In the genomic region with DNA sequence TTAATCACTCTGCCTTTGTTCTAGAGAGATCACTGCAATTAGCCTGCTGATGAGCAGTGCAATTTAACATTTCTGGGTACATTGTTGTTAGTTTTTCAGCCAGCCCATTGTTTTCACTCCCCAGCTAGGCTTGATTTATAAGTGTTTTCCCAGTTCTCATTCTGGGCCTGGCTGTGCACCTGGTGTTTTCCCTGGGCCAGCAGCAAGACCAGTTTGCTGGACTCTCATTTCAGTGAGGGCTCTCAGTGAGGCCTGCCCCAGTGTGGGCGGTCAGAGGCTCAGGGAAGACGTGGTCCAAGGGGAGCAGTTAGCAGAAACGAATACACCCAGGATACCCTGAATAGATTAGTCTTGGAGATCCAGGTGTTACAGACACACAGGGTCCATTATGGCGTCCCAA, we compare ENCODE assay signal across 25 mouse cellular contexts. TPM values are rescaled to one million over a fixed set of nuclear protein-coding genes. Genes with fewer than 3 reads are reported as not detected.
DNase-seq lines count a peak whose midpoint lies in the region; ATAC-seq lines count a peak whose summit lies in the region.
"Had no signal": no experiment of that assay in that cellular context is flagged by ENCODE, and none has a peak within 500 bp of the region (broad histone marks: within the 10 kb centered on the region; RNA-seq: fewer than 3 reads in every experiment).

No protein-coding gene starts in this region.

- H3K4me2 ChIP-seq in kidney, embryonic 14.5 days (replicated peaks; ENCODE audit: low read depth, low read length): no peak overlapping the region
- no peak overlapping the region for H3K4me2 ChIP-seq in kidney, embryonic 16.5 days (replicated peaks; ENCODE audit: low read depth, low read length)
- H3K4me2 ChIP-seq in midbrain, embryonic 11.5 days: no peak overlapping the region
- no peak overlapping the region for H3K4me2 ChIP-seq in midbrain, embryonic 14.5 days (ENCODE audit: low read length)
- H3K4me2 ChIP-seq: embryonic facial prominence, embryonic 13.5 days; embryonic facial prominence, embryonic 15.5 days; forebrain, embryonic 12.5 days had no signal

- peak overlapping the region; percentile 51; the same call in 1 of the 2 replicates for H3K27ac ChIP-seq in kidney, embryonic 14.5 days (ENCODE audit: low read depth, low read length)
- peak overlapping the region; percentile 19; the same call in 1 of the 2 replicates for H3K27ac ChIP-seq in kidney, embryonic 16.5 days (ENCODE audit: low read length)
- H3K27ac ChIP-seq in midbrain, embryonic 11.5 days (ENCODE audit: low read depth, low read length): no peak overlapping the region
- H3K27ac ChIP-seq in midbrain, embryonic 14.5 days (replicated peaks; ENCODE audit: low read depth, low read length): no peak overlapping the region
- H3K27ac ChIP-seq: embryonic facial prominence, embryonic 13.5 days; embryonic facial prominence, embryonic 15.5 days; forebrain, embryonic 10.5 days; forebrain, embryonic 12.5 days had no signal

- WGBS in kidney, embryonic 14.5 days: 29% methylated on average over 4 of the region's 4 CpGs
- WGBS in kidney, embryonic 16.5 days: 29% methylated on average over 4 of the region's 4 CpGs
- 66% methylated on average over 4 of the region's 4 CpGs for whole genome bisulfite sequencing in midbrain, embryonic 11.5 days
- WGBS in midbrain, embryonic 14.5 days: 80% methylated on average over 4 of the region's 4 CpGs

- no peak for DNase-seq in kidney, postnatal 10 days
- no peak for DNase-seq in kidney, postnatal 4 days
- DNase-seq in midbrain, embryonic 11.5 days (ENCODE audit: low spot score, missing footprints): peak; percentile 17
- no peak for DNase-seq in midbrain, embryonic 14.5 days
- peak; percentile 5 for DNase-seq in brain, adult 2 months (ENCODE audit: low read depth, low spot score)
- no peak for DNase-seq in cerebellum, postnatal 36 days
- DNase-seq: adrenal gland, adult 2 months; adrenal gland, postnatal 10 days; adrenal gland, postnatal 25 days; cerebellum, adult 11-12 months; cerebellum, adult 2 months; cerebellum, adult 9-10 months; cerebellum, postnatal 10 days; cerebellum, postnatal 25 days; embryo, embryonic 11 days had no signal

- H3K9ac ChIP-seq in kidney, embryonic 14.5 days (ENCODE audit: low read depth, low read length): no peak overlapping the region
- no peak overlapping the region for H3K9ac ChIP-seq in kidney, embryonic 16.5 days (replicated peaks; ENCODE audit: low read length)
- H3K9ac ChIP-seq in midbrain, embryonic 11.5 days (ENCODE audit: low read length): no peak overlapping the region
- no peak overlapping the region for H3K9ac ChIP-seq in midbrain, embryonic 14.5 days (replicated peaks; ENCODE audit: low read length)
- H3K9ac ChIP-seq: embryonic facial prominence, embryonic 13.5 days; embryonic facial prominence, embryonic 15.5 days; forebrain, embryonic 12.5 days had no signal

- ATAC-seq in kidney, embryonic 14.5 days (ENCODE audit: low FRiP score, low TSS enrichment): peak; percentile 90
- peak; percentile 81 for ATAC-seq in kidney, embryonic 16.5 days (ENCODE audit: low FRiP score, low TSS enrichment)
- ATAC-seq in midbrain, embryonic 11.5 days (ENCODE audit: low FRiP score): no peak
- ATAC-seq in midbrain, embryonic 14.5 days (ENCODE audit: low FRiP score, low TSS enrichment): no peak
- ATAC-seq: forebrain, embryonic 14.5 days; forebrain, embryonic 16.5 days had no signal

- 0 out of 2 replicates have a peak, but pooled peaks cover 4% of the 10 kb centered on the region for H3K4me1 ChIP-seq in kidney, embryonic 14.5 days (ENCODE audit: control insufficient read depth, insufficient read depth, low read length)
- 0 out of 2 replicates have a peak, but pooled peaks cover 5% of the 10 kb centered on the region for H3K4me1 ChIP-seq in kidney, embryonic 16.5 days (ENCODE audit: insufficient read depth, low read length)
- H3K4me1 ChIP-seq in midbrain, embryonic 11.5 days (ENCODE audit: control insufficient read depth, insufficient read depth, low read length): no peaks in the 10 kb centered on the region
- no peaks in the 10 kb centered on the region for H3K4me1 ChIP-seq in midbrain, embryonic 14.5 days (ENCODE audit: control insufficient read depth, insufficient read depth, low read length)
- H3K4me1 ChIP-seq: embryonic facial prominence, embryonic 13.5 days; embryonic facial prominence, embryonic 15.5 days; forebrain, embryonic 12.5 days had no signal

- no peaks in the 10 kb centered on the region for H3K9me3 ChIP-seq in kidney, embryonic 14.5 days (ENCODE audit: control insufficient read depth, low read length)
- H3K9me3 ChIP-seq in kidney, embryonic 16.5 days (ENCODE audit: low read length): no peaks in the 10 kb centered on the region
- H3K9me3 ChIP-seq in midbrain, embryonic 11.5 days (ENCODE audit: control insufficient read depth, low read length): no peaks in the 10 kb centered on the region
- no peaks in the 10 kb centered on the region for H3K9me3 ChIP-seq in midbrain, embryonic 14.5 days (ENCODE audit: control insufficient read depth, low read length)
- H3K9me3 ChIP-seq: embryonic facial prominence, embryonic 13.5 days; embryonic facial prominence, embryonic 15.5 days; forebrain, embryonic 10.5 days; forebrain, embryonic 12.5 days had no signal

- no peak overlapping the region for H3K4me3 ChIP-seq in kidney, embryonic 14.5 days (ENCODE audit: low read length)
- H3K4me3 ChIP-seq in kidney, embryonic 16.5 days (ENCODE audit: low read length): no peak overlapping the region
- no peak overlapping the region for H3K4me3 ChIP-seq in midbrain, embryonic 11.5 days (ENCODE audit: low read depth, low read length)
- H3K4me3 ChIP-seq in midbrain, embryonic 14.5 days (replicated peaks; ENCODE audit: low read depth, low read length): no peak overlapping the region
- H3K4me3 ChIP-seq: embryonic facial prominence, embryonic 13.5 days; embryonic facial prominence, embryonic 15.5 days; erythroblast, embryonic 14.5 days; forebrain, embryonic 10.5 days; forebrain, embryonic 12.5 days had no signal

- no peaks in the 10 kb centered on the region for H3K27me3 ChIP-seq in kidney, embryonic 14.5 days (ENCODE audit: control insufficient read depth, insufficient read depth, low read length)
- no peaks in the 10 kb centered on the region for H3K27me3 ChIP-seq in kidney, embryonic 16.5 days (ENCODE audit: insufficient read depth, low read length)
- no peaks in the 10 kb centered on the region for H3K27me3 ChIP-seq in midbrain, embryonic 11.5 days (ENCODE audit: control insufficient read depth, insufficient read depth, low read length)
- H3K27me3 ChIP-seq in midbrain, embryonic 14.5 days (ENCODE audit: control insufficient read depth, insufficient read depth, low read length): no peaks in the 10 kb centered on the region
- H3K27me3 ChIP-seq: embryonic facial prominence, embryonic 13.5 days; embryonic facial prominence, embryonic 15.5 days; forebrain, embryonic 12.5 days had no signal

- H3K36me3 ChIP-seq in kidney, embryonic 14.5 days (ENCODE audit: control insufficient read depth, insufficient read depth, low read length): no peaks in the 10 kb centered on the region
- H3K36me3 ChIP-seq in kidney, embryonic 16.5 days (ENCODE audit: insufficient read depth, low read length): no peaks in the 10 kb centered on the region
- no peaks in the 10 kb centered on the region for H3K36me3 ChIP-seq in midbrain, embryonic 11.5 days (ENCODE audit: control insufficient read depth, insufficient read depth, low read length)
- no peaks in the 10 kb centered on the region for H3K36me3 ChIP-seq in midbrain, embryonic 14.5 days (ENCODE audit: control insufficient read depth, insufficient read depth, low read length)
- H3K36me3 ChIP-seq: embryonic facial prominence, embryonic 13.5 days; embryonic facial prominence, embryonic 15.5 days; forebrain, embryonic 10.5 days; forebrain, embryonic 12.5 days had no signal

RNA-seq across cellular contexts. Expression of a gene that starts 49.0 kb away (rescaled TPM):
- polyA plus RNA-seq in kidney, embryonic 14.5 days (2014; fragmentation: Nextera tagmentation; extraction: Ambion mirVana): 110 and 145 TPM in 2 replicates
- polyA plus RNA-seq in kidney, embryonic 16.5 days (2015; fragmentation: Nextera tagmentation; extraction: Ambion mirVana): 92.3 and 109 TPM in 2 replicates
- 22.5 and 23.1 TPM in 2 replicates for polyA plus RNA-seq in midbrain, embryonic 11.5 days (2014; fragmentation: Nextera tagmentation; extraction: Ambion mirVana)
- polyA plus RNA-seq in midbrain, embryonic 14.5 days (2014; fragmentation: Nextera tagmentation; extraction: Ambion mirVana): 24.7 and 32.7 TPM in 2 replicates
- polyA plus RNA-seq: C2C12; erythroblast, embryonic 14.5 days had no signal

Comparison
In these comparisons a context has a peak if more than half of its experiments do, and no peak if none do; other contexts are left out.
1. DNase-seq: peak in midbrain, embryonic 11.5 days (single experiment) and brain, adult 2 months (single experiment); none in kidney, postnatal 10 days (single experiment), kidney, postnatal 4 days (0 of 2), midbrain, embryonic 14.5 days (single experiment) and cerebellum, postnatal 36 days (0 of 2).
2. ATAC-seq: peak in kidney, embryonic 14.5 days (single experiment) and kidney, embryonic 16.5 days (single experiment); none in midbrain, embryonic 11.5 days (single experiment) and midbrain, embryonic 14.5 days (single experiment).
3. H3K27ac ChIP-seq: peak in kidney, embryonic 14.5 days (single experiment) and kidney, embryonic 16.5 days (single experiment); none in midbrain, embryonic 11.5 days (single experiment) and midbrain, embryonic 14.5 days (single experiment).